Mouse (Mus musculus) CH12F3 (cell line): ENCODE results near the gene Fbxl8.

Source experiments
- in situ Hi-C: fragments of 300-500 bp; cut with MboI; formaldehyde crosslinking; loops from 2 replicates; pipeline ENCODE4 v1.14.3; 2020; ENCODE audit warnings: low sequenced_read_pairs

Fbxl8 gene

GRCm38 (mm10) chr8:105257318-105258114 is 6.9 kb upstream of the Fbxl8 start:
- in situ Hi-C loops, result no loop called here

- in situ Hi-C loops, result no loop called here
Measured at GRCm38 (mm10) chr8:105258911-105259720, 5.3 kb upstream of the Fbxl8 start.

GRCm38 (mm10) chr8:105259721-105260320 is 4.6 kb upstream of the Fbxl8 start:
- in situ Hi-C loops, result no loop called here

GRCm38 (mm10) chr8:105260371-105261099 is 3.9 kb upstream of the Fbxl8 start:
- in situ Hi-C loops, result no loop called here

- in situ Hi-C loops, result no loop called here
Measured at GRCm38 (mm10) chr8:105261326-105261980, 3.0 kb upstream of the Fbxl8 start.

GRCm38 (mm10) chr8:105263244-105263912 is 1.1 kb upstream of the Fbxl8 start:
- in situ Hi-C loops, result no loop called here

DNA sequence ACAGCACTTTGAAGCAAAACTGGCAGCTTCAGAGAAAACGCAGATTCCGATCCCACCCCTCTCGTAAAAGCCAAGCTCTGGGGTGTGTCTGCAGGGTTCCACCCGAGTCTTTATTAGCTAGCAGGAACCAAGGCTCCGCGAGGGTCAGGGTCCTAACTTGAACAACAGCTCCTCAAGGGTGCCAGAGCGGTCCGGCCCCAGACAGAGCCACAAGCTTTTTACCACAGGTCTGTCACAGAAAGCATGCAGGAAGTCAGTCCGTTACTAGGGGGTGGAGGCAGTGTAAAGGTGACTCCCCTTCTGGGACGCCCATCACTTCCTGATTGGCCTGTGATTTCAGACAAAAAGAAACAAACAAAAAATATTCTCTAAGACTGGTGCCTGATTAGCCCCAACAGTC is 680 bp downstream of the Fbxl8 start:
- in situ Hi-C loops, result no loop called here

GRCm38 (mm10) chr8:105266775-105267174 is 2.3 kb downstream of the Fbxl8 start:
- in situ Hi-C loops, result no loop called here

DNA sequence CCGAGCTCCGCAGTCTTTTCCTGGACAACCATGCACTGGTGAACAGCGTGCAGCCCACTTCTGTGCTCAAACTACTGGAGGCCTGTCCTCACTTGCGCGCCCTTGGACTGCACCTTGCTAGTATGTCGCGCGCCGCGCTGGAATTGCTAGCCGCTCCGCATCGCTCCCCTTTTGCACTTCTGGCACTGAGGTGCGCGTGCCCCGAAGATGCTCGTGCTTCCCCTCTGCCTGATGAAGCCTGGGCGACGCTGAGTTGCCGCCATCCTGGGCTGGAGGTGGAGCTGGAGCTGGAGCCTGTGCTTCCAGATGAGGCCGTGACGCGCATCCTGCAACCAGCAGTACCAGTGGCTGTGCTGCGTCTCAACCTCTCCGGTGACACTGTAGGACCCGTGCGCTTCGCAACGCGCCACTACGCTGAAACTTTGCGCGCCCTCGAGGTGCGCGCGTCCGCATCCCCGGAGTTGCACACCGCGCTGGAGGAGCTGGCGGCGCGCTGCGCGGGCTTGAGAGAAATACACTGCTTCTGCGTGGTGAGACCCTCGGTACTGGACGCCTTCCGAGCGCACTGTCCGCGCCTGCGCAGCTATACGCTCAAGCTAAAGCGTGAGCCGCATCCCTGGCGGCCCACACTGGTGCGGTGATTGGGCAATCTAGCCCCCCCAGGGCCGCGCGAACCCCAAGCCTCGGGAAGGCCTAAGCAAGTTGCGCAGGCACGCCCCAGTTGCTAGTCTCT is 4.1 kb downstream of the Fbxl8 start:
- in situ Hi-C loops, result no loop called here

DNA sequence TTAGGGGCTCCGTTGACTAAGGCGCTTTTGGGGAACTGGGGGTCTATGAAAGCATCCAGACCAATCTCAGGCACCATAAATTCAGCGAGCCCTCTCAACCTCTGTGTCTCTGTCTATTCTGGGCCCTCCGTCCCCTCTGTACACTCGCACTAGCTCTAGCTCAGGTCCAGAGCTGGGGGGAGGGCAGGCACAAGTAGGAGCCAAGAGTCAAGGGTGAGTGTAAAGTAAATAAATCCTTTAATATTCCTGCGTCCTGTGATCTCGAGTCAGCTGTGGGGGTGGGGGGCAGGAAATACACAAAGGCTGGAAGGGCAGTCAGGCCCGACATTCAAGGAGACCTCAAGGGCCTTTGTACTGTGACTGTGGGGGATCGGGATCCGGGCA is 4.6 kb downstream of the Fbxl8 start:
- in situ Hi-C loops, result no loop called here

DNA sequence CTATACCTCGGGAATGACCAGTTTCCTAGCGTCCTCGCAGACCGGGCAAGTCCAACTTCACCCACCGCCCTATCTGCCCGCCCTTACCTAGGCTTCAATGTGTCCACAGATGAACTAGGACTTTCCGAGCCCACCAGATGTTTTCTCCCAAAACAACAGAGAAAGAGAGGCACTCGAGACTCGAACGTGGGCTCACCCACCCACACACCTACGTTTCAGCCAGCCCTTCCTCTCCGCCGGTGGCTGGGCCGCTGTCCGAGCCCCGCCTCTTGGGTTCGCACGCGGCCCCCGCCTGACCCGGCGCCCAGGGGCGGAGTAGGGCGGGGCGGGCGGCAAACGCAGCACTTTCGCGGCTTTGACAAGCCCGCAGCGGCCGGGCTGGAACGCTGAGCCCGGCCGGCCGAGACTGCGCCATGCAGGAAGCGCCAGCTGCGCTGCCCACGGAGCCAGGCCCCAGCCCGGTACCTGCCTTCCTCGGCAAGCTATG is 5.1 kb downstream of the Fbxl8 start, which contains the start of gene Hsf4:
Gene Hsf4 (plus strand): TSS at position 341 of the 487 bp plus-strand sequence.
- in situ Hi-C loops, result no loop called here

GRCm38 (mm10) chr8:105270101-105270915 is 5.9 kb downstream of the Fbxl8 start:
- in situ Hi-C loops, result no loop called here

DNA sequence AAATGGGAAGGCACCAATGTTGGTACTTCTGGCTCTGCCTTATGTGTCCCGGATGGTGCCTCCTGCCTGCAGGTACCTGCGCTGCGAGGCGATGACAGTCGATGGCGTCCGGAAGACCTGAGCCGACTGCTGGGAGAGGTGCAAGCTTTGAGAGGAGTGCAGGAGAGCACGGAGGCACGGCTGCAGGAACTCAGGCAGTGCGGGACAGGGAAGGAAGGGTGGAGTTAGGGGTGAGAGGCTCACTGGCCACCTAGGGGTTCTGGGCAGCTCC is 6.4 kb downstream of the Fbxl8 start:
- in situ Hi-C loops, result no loop called here

DNA sequence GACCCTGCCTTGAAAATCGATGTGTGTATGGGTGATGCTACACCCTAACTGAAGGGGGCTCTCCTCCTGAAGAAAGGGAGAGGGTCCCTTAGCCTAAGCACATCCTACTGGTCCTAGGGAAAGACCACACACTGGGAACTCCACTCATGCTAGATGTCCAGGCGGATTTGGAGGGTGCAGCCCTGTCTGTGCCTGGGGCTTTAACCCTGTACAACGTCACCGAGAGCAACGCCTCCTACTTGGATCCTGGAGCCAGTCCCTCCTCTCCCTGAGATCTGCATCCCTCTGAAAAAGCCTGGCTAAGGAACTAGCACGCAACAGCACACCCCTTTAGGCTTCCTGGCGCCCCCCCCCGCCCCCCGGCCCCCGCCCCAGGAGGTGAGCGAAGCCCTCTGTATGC is 10.9 kb downstream of the Fbxl8 start:
- in situ Hi-C loops, result no loop called here

- in situ Hi-C loops, result no loop called here
Measured at GRCm38 (mm10) chr8:105275840-105276239, 11.4 kb downstream of the Fbxl8 start, which contains the start of gene Nol3. TSS of gene Nol3 (plus strand) at chr8:105276140.

DNA sequence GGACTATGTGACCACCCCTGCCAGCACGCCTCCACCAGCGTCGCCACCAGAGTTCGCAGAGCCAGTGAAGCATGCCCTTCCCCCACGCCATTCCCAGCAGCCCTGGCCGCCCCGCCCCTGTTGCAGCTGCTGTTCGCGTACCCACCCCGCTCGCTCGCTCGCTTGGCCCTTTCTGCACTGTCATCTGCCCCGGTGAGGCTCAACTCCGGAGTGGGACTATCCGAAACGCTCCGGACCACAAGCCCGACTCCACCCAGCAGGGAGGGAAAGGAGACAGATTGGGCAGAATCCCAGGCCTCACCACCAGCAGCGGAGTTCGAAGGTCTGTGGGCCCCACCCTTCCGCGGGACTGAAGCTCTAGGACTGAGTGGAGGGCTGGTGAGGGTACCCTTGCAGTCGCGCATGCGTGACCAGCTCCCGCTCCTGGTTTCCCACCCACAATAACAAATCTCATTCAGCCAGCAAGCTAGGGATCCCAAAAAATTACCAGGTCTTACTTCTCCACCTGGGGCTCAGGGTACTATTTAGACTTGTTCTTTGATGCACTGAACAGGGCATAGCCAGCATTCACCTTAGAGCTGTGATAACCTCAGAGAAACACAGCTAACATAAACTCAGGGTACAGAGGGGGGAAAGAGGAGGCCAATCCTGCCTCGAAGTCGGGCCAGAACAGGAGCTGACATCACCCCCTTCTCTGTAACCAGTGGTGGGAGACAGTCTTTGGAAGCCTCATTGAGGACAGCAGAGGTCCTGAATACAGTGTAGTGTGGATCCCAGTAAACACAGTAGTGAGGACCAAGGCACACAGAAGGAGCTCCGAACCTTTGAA is 12.1 kb downstream of the Fbxl8 start:
- in situ Hi-C loops, result no loop called here

GRCm38 (mm10) chr8:105278911-105279334 is 14.5 kb downstream of the Fbxl8 start:
- in situ Hi-C loops, result no loop called here

DNA sequence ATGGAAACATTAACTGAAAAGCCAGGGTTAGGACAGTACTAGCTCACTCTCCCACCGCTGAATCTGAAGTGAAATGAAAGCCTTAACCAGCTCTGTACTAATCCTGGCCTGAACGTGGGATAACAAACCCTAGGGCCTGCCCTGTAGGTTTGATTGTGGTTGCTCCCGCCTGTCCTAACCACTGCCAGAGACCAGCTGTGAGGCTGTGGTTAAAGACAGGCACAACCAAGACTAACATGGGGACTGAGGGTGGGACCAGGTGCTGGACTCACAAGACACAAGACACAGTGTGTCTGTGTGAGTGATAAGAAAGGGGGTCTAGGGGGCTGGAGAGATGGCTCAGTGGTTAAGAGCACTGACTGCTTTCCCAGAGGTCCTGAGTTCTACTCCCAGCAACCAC is 16.1 kb downstream of the Fbxl8 start:
- in situ Hi-C loops, result no loop called here
